Mouse (Mus musculus) adipocyte (in vitro differentiated cells): ENCODE results near the gene Hsf2bp.
A peak's percentile ranks its signal among the peaks of the same experiment; 100 is the strongest.

Source experiments
- DNase-seq: peaks from one replicate; pipeline ENCODE4 v3.0.0-alpha.2; 2016; ENCODE audit warnings: low spot score

Hsf2bp gene

GRCm38 (mm10) chr17:31935841-31936240 is 100.3 kb downstream of the Hsf2bp start:
- DNase-seq, result no peak

GRCm38 (mm10) chr17:31935091-31935830 is 100.9 kb downstream of the Hsf2bp start:
- no peak for DNase-seq

- no peak for DNase-seq
Observed at GRCm38 (mm10) chr17:31933956-31934355, 102.2 kb downstream of the Hsf2bp start.

- peak; percentile 83 for DNase-seq
Observed at GRCm38 (mm10) chr17:31931499-31931898, 104.7 kb downstream of the Hsf2bp start.

- DNase-seq, result no peak
Observed at GRCm38 (mm10) chr17:31929844-31930715, 106.1 kb downstream of the Hsf2bp start.

- DNase-seq, result no peak
Observed at GRCm38 (mm10) chr17:31929032-31929431, 107.1 kb downstream of the Hsf2bp start.

GRCm38 (mm10) chr17:31927895-31928626 is 108.1 kb downstream of the Hsf2bp start:
- no peak for DNase-seq

GRCm38 (mm10) chr17:31924229-31924628 is 111.9 kb downstream of the Hsf2bp start:
- DNase-seq, result no peak

- peak; percentile 33 for DNase-seq
Observed at GRCm38 (mm10) chr17:31923310-31923970, 112.7 kb downstream of the Hsf2bp start.

GRCm38 (mm10) chr17:31920589-31921190 is 115.5 kb downstream of the Hsf2bp start:
- no peak for DNase-seq

- DNase-seq, result no peak
Observed at GRCm38 (mm10) chr17:31919599-31919998, 116.5 kb downstream of the Hsf2bp start.

- DNase-seq, result no peak
Observed at GRCm38 (mm10) chr17:31918374-31918773, 117.8 kb downstream of the Hsf2bp start.

- DNase-seq, result peak; percentile 87
Observed at GRCm38 (mm10) chr17:31916461-31916775, 119.7 kb downstream of the Hsf2bp start.

GRCm38 (mm10) chr17:31915756-31916460 is 120.2 kb downstream of the Hsf2bp start:
- DNase-seq, result peak; percentile 45

GRCm38 (mm10) chr17:31914323-31914722 is 121.8 kb downstream of the Hsf2bp start:
- DNase-seq, result no peak

- no peak for DNase-seq
Observed at GRCm38 (mm10) chr17:31912881-31913662, 123.1 kb downstream of the Hsf2bp start.

- DNase-seq, result no peak
Observed at GRCm38 (mm10) chr17:31912387-31912786, 123.8 kb downstream of the Hsf2bp start.

- no peak for DNase-seq
Observed at GRCm38 (mm10) chr17:31908966-31909365, 127.2 kb downstream of the Hsf2bp start.

- no peak for DNase-seq
Observed at GRCm38 (mm10) chr17:31906441-31906840, 129.7 kb downstream of the Hsf2bp start.

GRCm38 (mm10) chr17:31905791-31906211 is 130.3 kb downstream of the Hsf2bp start:
- DNase-seq, result no peak
